Mouse (Mus musculus) spleen, adult 12 weeks (tissue): Measurements from ENCODE around the gene Cldn2.

ENCODE experiments used
- DNase-seq: peaks from one replicate; pipeline ENCODE4 v3.0.0; 2022; ENCODE audit warnings: low spot score

Cldn2 gene

GRCm38 (mm10) chrX:139808085-139808484 is 7.5 kb downstream of the Cldn2 start:
- no peak for DNase-seq

- DNase-seq = no peak
Observed at GRCm38 (mm10) chrX:139808501-139808900, 7.9 kb downstream of the Cldn2 start.

- DNase-seq = no peak
Observed at GRCm38 (mm10) chrX:139812636-139813298, 12.1 kb downstream of the Cldn2 start.

DNA sequence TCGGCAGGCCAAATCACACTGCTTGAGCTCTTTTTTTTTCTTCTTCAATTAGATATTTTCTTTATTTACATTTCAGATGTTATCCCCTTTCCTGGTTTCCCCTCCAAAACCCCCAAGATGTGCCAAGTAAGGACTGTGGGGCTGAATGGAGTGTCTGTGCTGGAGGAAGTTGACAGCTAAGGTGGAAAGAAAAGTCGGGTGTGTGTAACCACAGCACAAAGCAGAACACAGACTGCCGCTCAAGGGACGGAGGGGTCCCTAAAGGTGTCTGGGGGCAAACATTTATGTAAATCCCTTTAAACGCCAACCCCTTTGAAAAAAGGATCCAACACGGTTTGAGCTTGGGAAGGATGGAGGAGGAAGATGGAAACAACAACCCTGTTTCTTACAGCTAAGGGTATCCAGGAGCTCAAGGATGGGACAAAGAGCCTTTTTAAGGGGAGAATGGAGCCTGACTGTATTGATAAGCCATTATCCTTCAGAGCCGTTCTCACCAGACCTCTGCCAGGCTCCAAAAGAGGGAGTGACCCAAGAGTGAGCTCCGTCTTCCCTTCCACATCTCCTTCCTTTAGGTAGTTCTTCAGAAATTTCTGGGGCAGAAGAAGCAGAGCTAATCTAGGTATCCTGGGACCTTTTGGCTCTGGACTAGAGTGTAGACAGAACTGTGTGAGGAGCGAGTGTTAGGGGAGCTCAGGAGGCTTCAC is 12.8 kb downstream of the Cldn2 start:
- DNase-seq = no peak

DNA sequence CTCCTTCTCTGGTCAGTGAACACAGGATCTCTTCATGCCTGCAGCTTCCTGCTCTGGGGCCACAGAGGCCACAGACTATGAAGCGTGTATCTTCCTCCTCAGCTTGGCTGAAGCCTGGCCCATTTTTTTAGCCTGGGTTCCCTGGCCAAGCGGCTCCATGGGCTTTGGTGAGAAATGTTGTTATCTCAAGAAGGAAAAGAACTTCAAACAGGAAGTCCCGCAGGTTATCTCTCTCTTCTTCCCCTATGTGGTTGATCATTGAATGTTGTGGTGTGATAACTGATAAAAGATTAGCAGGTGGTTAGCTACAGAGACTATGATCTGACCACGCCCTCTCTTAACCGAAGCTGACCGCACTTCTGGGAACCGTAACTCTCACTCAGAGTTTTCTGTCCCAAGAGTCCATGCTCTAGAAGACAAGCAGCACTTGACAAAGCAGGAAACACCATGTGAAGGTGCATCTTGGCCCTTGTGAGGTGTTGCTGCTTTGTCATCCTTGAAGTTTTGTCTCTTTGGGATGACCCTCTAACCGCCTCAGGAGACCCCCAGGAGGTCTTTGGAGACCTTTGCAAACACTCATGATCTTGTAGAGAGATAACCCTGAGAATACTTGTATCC is 13.5 kb downstream of the Cldn2 start:
- no peak for DNase-seq

- no peak for DNase-seq
Observed at GRCm38 (mm10) chrX:139815201-139815600, 14.6 kb downstream of the Cldn2 start.

DNA sequence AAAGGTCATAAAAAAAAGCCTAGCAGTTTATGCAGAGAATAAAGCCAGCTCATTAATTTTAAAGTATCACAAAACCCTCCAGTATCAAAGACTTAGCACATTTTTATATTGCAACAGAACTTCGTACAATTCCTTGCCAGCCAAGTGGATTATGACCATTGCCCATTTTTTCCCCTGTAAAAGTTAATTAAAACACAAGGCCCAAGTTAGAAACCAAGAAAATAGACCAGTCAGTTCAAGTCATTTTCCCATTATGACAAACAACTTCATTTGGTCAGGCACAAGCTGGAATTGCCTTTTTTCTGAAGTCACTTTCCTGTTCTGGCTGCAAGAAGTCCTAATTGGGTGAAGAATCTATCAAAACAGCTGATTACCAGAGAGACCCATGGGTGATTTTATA is 24.8 kb downstream of the Cldn2 start:
- DNase-seq = no peak

- DNase-seq = no peak
Observed at GRCm38 (mm10) chrX:139826926-139827325, 26.3 kb downstream of the Cldn2 start.

DNA sequence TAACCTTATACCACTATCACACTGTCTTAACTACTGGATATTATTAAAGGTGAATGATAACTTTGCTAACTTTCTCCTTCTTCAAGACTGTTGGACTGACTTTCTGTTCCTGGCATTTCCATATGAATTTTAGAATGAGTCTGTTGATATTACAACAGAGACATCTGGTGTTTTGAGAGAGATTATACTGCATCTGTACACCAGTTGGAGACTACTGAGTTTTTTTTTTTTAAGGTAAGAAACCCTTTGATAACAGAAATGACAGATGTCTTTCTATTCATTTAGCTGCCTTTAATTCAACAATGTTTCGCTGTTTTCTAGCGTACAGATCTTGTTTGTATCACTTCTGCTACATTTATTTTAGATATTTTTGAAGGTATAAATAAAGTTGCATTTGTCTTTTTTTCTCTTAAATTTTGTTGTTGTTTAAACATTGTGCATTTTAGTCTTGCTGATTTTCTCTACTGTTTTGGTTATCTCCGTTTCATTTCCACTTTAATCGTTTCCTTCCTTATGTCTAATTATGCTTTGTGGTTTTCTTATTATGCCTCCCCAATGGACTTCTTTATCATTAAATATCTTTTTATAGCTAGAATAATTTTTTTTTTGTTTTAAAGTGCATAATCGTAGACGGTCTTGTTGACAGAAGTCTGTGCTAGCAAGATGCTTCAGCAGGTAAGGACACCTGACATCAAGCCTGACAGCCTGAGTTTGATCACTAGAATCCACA is 27.9 kb downstream of the Cldn2 start:
- DNase-seq = no peak

DNA sequence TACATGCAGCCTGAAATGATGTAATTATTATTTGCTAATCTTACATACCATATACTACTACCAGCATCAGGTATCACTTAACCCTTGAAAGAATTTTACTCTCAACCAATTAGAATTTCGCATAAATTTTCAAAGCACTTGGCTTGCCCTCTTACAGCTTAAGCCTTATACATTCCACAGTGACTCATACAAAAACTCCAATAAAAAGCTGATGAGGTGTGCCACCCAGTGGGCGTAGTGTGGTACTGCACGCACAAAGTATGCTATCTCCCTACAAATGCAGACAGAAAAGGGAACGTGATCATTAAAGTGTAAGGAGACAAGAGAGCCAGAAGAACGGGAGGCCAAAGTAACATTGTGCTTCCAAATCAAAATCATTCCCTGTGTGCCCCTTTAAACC is 31.8 kb downstream of the Cldn2 start:
- DNase-seq = no peak

GRCm38 (mm10) chrX:139839057-139839456 is 38.4 kb downstream of the Cldn2 start:
- no peak for DNase-seq

DNA sequence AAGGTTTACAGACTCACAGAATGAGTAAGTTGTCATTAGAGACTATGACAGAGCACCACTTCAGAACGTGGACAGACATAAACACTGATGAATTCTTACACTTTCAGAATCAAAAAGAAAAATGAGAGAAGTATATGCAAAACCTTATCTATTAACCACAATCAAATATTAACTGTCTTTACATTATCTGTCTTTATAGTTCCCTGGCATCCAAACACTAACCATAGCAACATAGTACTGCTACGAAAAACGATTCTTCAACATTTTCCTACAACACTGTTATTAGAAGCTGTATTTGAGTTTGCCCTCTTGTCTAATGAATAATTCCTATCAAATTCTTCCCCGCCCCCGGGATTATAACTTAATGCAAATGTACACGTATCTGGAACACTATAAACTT is 40.5 kb downstream of the Cldn2 start:
- no peak for DNase-seq

- no peak for DNase-seq
Observed at GRCm38 (mm10) chrX:139854795-139855194, 54.2 kb downstream of the Cldn2 start.

- DNase-seq = no peak
Observed at GRCm38 (mm10) chrX:139859402-139859801, 58.8 kb downstream of the Cldn2 start.
